Mouse (Mus musculus): ENCODE data around the gene Gm28305.

DNA sequence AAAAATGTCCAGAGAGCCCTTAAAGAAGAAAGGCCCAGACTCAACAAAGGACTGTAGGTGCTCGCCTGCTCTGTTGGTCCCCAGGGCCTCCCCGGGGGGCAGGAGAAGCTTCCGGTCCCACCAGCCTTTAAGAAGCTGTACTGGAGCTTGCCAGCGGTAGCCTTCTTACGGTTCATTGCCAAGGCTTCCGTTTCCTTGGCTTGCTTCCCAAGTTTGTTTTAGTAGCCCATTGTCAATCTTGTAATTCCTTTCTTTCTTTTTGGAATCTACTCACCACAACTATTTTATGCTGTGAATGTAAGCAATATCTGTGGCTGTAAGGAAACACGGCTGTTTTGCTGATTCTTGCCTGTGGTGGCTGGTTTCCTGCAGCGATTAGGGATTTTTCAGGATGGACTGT, 48.1 kb downstream of the Gm28305 start:
- TF ChIP-seq CTCF (conservative IDR thresholded peaks at IDR 0.05; ENCODE audit: low read length): no peak
- no peak for TF ChIP-seq NANOG (IDR thresholded peaks at IDR 0.05; ENCODE audit: borderline replicate concordance, low read length)
- no peak for TF ChIP-seq POU5F1 (IDR thresholded peaks at IDR 0.05; ENCODE audit: borderline replicate concordance, low read length)
